Mouse (Mus musculus): ENCODE results near the gene Sec14l1. TPM values are rescaled to one million over a fixed set of nuclear protein-coding genes. Genes with fewer than 3 reads are reported as not detected.

Gene Sec14l1
- total RNA-seq, 4 experiments from 2014 or later: 221 to 238 (median 233) TPM

GRCm38 (mm10) chr11:117107837-117108236 is 7.1 kb upstream of the Sec14l1 start:
- DNase-seq (ENCODE audit: low spot score in 2 of 2): no peak

- DNase-seq (ENCODE audit: low spot score in 2 of 2): peak; percentile 46 to 72
Observed at GRCm38 (mm10) chr11:117108595-117108994, 6.4 kb upstream of the Sec14l1 start.

- no peak for DNase-seq (ENCODE audit: low spot score in 2 of 2)
Observed at GRCm38 (mm10) chr11:117109179-117109954, 5.6 kb upstream of the Sec14l1 start.

- no peak for DNase-seq (ENCODE audit: low spot score in 2 of 2)
Observed at GRCm38 (mm10) chr11:117111967-117112648, 2.9 kb upstream of the Sec14l1 start.

GRCm38 (mm10) chr11:117112649-117113051 is 2.3 kb upstream of the Sec14l1 start:
- DNase-seq (ENCODE audit: low spot score in 2 of 2): no peak

GRCm38 (mm10) chr11:117113377-117113776 is 1.6 kb upstream of the Sec14l1 start:
- DNase-seq (ENCODE audit: low spot score in 2 of 2): no peak

- DNase-seq (ENCODE audit: low spot score in 2 of 2): no peak
Observed at GRCm38 (mm10) chr11:117114231-117114591, 757 bp upstream of the Sec14l1 start.

- DNase-seq (ENCODE audit: low spot score in 2 of 2): peak; percentile 70 to 76
Observed at GRCm38 (mm10) chr11:117115346-117116219, 615 bp downstream of the Sec14l1 start.

- DNase-seq (ENCODE audit: low spot score in 2 of 2): no peak
Observed at GRCm38 (mm10) chr11:117116350-117117303, 1.7 kb downstream of the Sec14l1 start.

GRCm38 (mm10) chr11:117117321-117117720 is 2.4 kb downstream of the Sec14l1 start:
- DNase-seq (ENCODE audit: low spot score in 2 of 2): no peak

GRCm38 (mm10) chr11:117117791-117118190 is 2.8 kb downstream of the Sec14l1 start:
- DNase-seq (ENCODE audit: low spot score in 2 of 2): no peak

GRCm38 (mm10) chr11:117118248-117118647 is 3.3 kb downstream of the Sec14l1 start:
- no peak for DNase-seq (ENCODE audit: low spot score in 2 of 2)

GRCm38 (mm10) chr11:117118721-117119321 is 3.9 kb downstream of the Sec14l1 start:
- DNase-seq (ENCODE audit: low spot score in 2 of 2): no peak

- no peak for DNase-seq (ENCODE audit: low spot score in 2 of 2)
Observed at GRCm38 (mm10) chr11:117119723-117120122, 4.8 kb downstream of the Sec14l1 start.

GRCm38 (mm10) chr11:117120285-117121163 is 5.6 kb downstream of the Sec14l1 start:
- DNase-seq (ENCODE audit: low spot score in 2 of 2): no peak

GRCm38 (mm10) chr11:117121164-117121535 is 6.2 kb downstream of the Sec14l1 start:
- DNase-seq (ENCODE audit: low spot score in 2 of 2): no peak

GRCm38 (mm10) chr11:117121954-117122353 is 7.0 kb downstream of the Sec14l1 start:
- no peak for DNase-seq (ENCODE audit: low spot score in 2 of 2)

- DNase-seq (ENCODE audit: low spot score in 2 of 2): no peak
Observed at GRCm38 (mm10) chr11:117123418-117124085, 8.6 kb downstream of the Sec14l1 start.

GRCm38 (mm10) chr11:117124539-117124938 is 9.6 kb downstream of the Sec14l1 start:
- DNase-seq (ENCODE audit: low spot score in 2 of 2): no peak
